Mouse (Mus musculus): ENCODE data around the gene Ank. TPM values are rescaled to one million over a fixed set of nuclear protein-coding genes. Genes with fewer than 3 reads are reported as not detected.

Ank gene
- polyA plus RNA-seq, 1 experiment from 2014 or later: 13.2 TPM

- Histone ChIP-seq H3K36me3 (replicated peaks) (no peaks in the 10 kb centered on the region), H3K27ac (no peak overlapping the region), H3K4me2 (no peak overlapping the region), H3K9me3 (no peaks in the 10 kb centered on the region; the same call in 1 of the 2 replicates), H3K4me3 (no peak overlapping the region), H3K4me1 (no peaks in the 10 kb centered on the region; the same call in 1 of the 2 replicates), H3K27me3 (replicated peaks) (no peaks in the 10 kb centered on the region), H3K9ac (no peak overlapping the region)
- WGBS: 89% methylated on average over 20 of the region's 20 CpGs
- no peak for ATAC-seq (replicated peaks)
These were observed 37.6 kb downstream of the Ank start for GRCm38 (mm10) chr15:27503801-27504730.

DNA sequence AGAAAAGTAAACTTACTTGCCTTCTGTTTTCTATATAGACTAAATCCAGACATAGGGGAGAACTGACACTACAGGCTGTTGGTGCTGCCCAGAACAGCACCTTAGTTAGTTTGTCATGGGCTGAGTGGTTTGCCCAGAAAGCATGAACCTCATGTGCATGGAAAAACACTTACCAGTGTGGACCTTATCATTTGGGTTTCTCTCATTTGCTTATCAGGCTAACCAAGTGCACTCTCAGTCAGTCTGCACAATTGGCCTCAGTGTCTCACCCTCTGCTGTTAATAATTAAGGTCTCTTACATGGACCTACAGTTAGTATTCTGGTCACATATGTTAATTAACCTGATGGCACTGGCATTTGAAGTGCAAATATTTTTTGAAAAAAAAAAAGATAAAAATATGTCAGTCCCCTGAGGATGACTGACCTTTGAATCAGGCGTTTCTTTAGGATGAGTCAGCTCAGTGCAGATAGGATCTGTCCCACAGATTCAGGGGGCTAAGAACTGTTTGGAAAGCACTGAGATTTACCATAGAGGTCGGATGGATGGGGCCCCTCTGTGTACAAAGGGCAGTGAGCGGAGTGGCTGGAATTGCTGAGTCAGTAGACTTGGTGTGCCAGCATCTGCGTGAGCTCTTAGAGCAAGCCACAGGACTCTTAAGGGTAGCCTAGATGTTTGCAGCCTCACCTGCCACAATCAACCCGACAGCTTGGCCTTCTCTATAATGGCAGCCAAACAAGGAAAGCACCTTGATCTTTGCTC, 39.8 kb downstream of the Ank start:
- no peaks in the 10 kb centered on the region for H3K27me3 ChIP-seq (replicated peaks)
- H3K4me1 ChIP-seq: no peaks in the 10 kb centered on the region; the same call in 1 of the 2 replicates
- no peak overlapping the region for H3K4me2 ChIP-seq
- 62% methylated on average over 5 of the region's 5 CpGs for WGBS
- no peaks in the 10 kb centered on the region for H3K9me3 ChIP-seq
- no peak overlapping the region for H3K9ac ChIP-seq
- no peak overlapping the region for H3K4me3 ChIP-seq
- no peak overlapping the region for H3K27ac ChIP-seq
- 0 out of 2 replicates have a peak, but pooled peaks have one; percentile 40 for ATAC-seq (replicated peaks)
- H3K36me3 ChIP-seq (replicated peaks): no peaks in the 10 kb centered on the region

GRCm38 (mm10) chr15:27506893-27507596, 40.6 kb downstream of the Ank start:
- Histone ChIP-seq H3K4me2 (no peak overlapping the region), H3K4me1 (peaks cover 3% of the 10 kb centered on the region; the same call in 1 of the 2 replicates), H3K27ac (no peak overlapping the region), H3K27me3 (replicated peaks) (no peaks in the 10 kb centered on the region), H3K4me3 (no peak overlapping the region), H3K36me3 (replicated peaks) (no peaks in the 10 kb centered on the region), H3K9ac (no peak overlapping the region), H3K9me3 (no peaks in the 10 kb centered on the region)
- 91% methylated on average over 15 of the region's 15 CpGs for WGBS
- no peak for ATAC-seq (replicated peaks)

- no peaks in the 10 kb centered on the region for H3K27me3 ChIP-seq (replicated peaks)
- H3K4me2 ChIP-seq: no peak overlapping the region
- no peaks in the 10 kb centered on the region for H3K36me3 ChIP-seq (replicated peaks)
- no peak overlapping the region for H3K9ac ChIP-seq
- WGBS: 90% methylated on average over 7 of the region's 7 CpGs
- peaks cover 4% of the 10 kb centered on the region; the same call in 1 of the 2 replicates for H3K4me1 ChIP-seq
- no peak for ATAC-seq (replicated peaks)
- H3K27ac ChIP-seq: no peak overlapping the region
- H3K9me3 ChIP-seq: no peaks in the 10 kb centered on the region
- H3K4me3 ChIP-seq: no peak overlapping the region
These were observed 41.7 kb downstream of the Ank start for GRCm38 (mm10) chr15:27508169-27508568.

- H3K4me2 ChIP-seq: no peak overlapping the region
- H3K9ac ChIP-seq: no peak overlapping the region
- WGBS: 95% methylated on average over 17 of the region's 17 CpGs
- no peak overlapping the region for H3K4me3 ChIP-seq
- ATAC-seq (replicated peaks): no peak
- H3K36me3 ChIP-seq (replicated peaks): no peaks in the 10 kb centered on the region
- H3K4me1 ChIP-seq: peaks cover 9% of the 10 kb centered on the region; the same call in 1 of the 2 replicates
- H3K27me3 ChIP-seq (replicated peaks): no peaks in the 10 kb centered on the region
- no peaks in the 10 kb centered on the region for H3K9me3 ChIP-seq
- no peak overlapping the region for H3K27ac ChIP-seq
These were observed 42.5 kb downstream of the Ank start for GRCm38 (mm10) chr15:27508982-27509381.

- ATAC-seq (replicated peaks): no peak
- Histone ChIP-seq H3K9me3 (no peaks in the 10 kb centered on the region), H3K9ac (no peak overlapping the region), H3K4me3 (no peak overlapping the region), H3K36me3 (replicated peaks) (no peaks in the 10 kb centered on the region), H3K4me1 (peaks cover 12% of the 10 kb centered on the region; the same call in 1 of the 2 replicates), H3K27ac (no peak overlapping the region), H3K27me3 (replicated peaks) (no peaks in the 10 kb centered on the region), H3K4me2 (no peak overlapping the region)
- WGBS: 29% methylated on average over 1 of the region's 1 CpGs
These were observed 50.5 kb downstream of the Ank start for GRCm38 (mm10) chr15:27516927-27517326.

- Histone ChIP-seq H3K4me2 (no peak overlapping the region), H3K27ac (no peak overlapping the region), H3K27me3 (replicated peaks) (no peaks in the 10 kb centered on the region), H3K9ac (no peak overlapping the region), H3K36me3 (replicated peaks) (no peaks in the 10 kb centered on the region), H3K4me3 (no peak overlapping the region), H3K9me3 (no peaks in the 10 kb centered on the region), H3K4me1 (peaks cover 11% of the 10 kb centered on the region; the same call in 1 of the 2 replicates)
- WGBS: 89% methylated on average over 8 of the region's 8 CpGs
- ATAC-seq (replicated peaks): no peak
These were observed 51.5 kb downstream of the Ank start for GRCm38 (mm10) chr15:27518026-27518425.

DNA sequence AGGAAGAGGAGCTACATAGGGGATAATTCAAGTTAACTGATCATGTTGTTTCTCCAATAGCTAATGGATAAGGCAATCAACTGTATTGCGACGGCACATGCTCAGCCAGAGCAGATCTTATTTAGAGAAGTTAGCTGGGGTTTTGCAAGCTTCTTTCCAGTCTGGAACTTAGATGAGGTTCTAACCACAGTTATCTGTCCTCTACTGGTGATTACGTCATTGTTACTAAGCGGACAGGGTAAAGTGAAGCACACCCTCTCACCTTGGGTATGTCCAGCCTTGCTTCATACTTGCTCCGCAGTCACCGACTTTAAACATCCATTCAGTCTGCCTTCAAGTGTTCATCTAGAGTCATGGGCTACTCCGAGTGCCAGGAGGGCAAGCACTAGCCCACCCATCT, 53.4 kb downstream of the Ank start:
- WGBS: 93% methylated on average over 7 of the region's 7 CpGs
- Histone ChIP-seq H3K4me1 (peaks cover 5% of the 10 kb centered on the region; the same call in 1 of the 2 replicates), H3K9ac (no peak overlapping the region), H3K9me3 (no peaks in the 10 kb centered on the region), H3K4me2 (no peak overlapping the region), H3K36me3 (replicated peaks) (no peaks in the 10 kb centered on the region), H3K27ac (no peak overlapping the region), H3K27me3 (replicated peaks) (no peaks in the 10 kb centered on the region), H3K4me3 (no peak overlapping the region)
- no peak for ATAC-seq (replicated peaks)

- no peaks in the 10 kb centered on the region for H3K36me3 ChIP-seq (replicated peaks)
- H3K27ac ChIP-seq: no peak overlapping the region
- no peak for ATAC-seq (replicated peaks)
- no peak overlapping the region for H3K4me3 ChIP-seq
- H3K9ac ChIP-seq: no peak overlapping the region
- H3K27me3 ChIP-seq (replicated peaks): no peaks in the 10 kb centered on the region
- 85% methylated on average over 12 of the region's 12 CpGs for WGBS
- H3K9me3 ChIP-seq: no peaks in the 10 kb centered on the region
- H3K4me2 ChIP-seq: no peak overlapping the region
- H3K4me1 ChIP-seq: no peaks in the 10 kb centered on the region
These were observed 58.9 kb downstream of the Ank start for GRCm38 (mm10) chr15:27525233-27526005.

- Histone ChIP-seq H3K4me3 (no peak overlapping the region), H3K36me3 (replicated peaks) (no peaks in the 10 kb centered on the region), H3K27ac (no peak overlapping the region), H3K4me1 (no peaks in the 10 kb centered on the region), H3K9me3 (no peaks in the 10 kb centered on the region), H3K27me3 (replicated peaks) (no peaks in the 10 kb centered on the region), H3K9ac (no peak overlapping the region), H3K4me2 (no peak overlapping the region)
- no peak for ATAC-seq (replicated peaks)
- WGBS: 87% methylated on average over 4 of the region's 4 CpGs
These were observed 62.4 kb downstream of the Ank start for GRCm38 (mm10) chr15:27528896-27529295.

- Histone ChIP-seq H3K9ac (no peak overlapping the region), H3K9me3 (no peaks in the 10 kb centered on the region), H3K4me3 (no peak overlapping the region), H3K4me2 (no peak overlapping the region), H3K27ac (no peak overlapping the region), H3K36me3 (replicated peaks) (no peaks in the 10 kb centered on the region), H3K4me1 (no peaks in the 10 kb centered on the region), H3K27me3 (replicated peaks) (no peaks in the 10 kb centered on the region)
- no peak for ATAC-seq (replicated peaks)
- WGBS: 37% methylated on average over 4 of the region's 4 CpGs
These were observed 63.5 kb downstream of the Ank start for GRCm38 (mm10) chr15:27530023-27530422.
